Mouse (Mus musculus) right cerebral cortex, postnatal 25 days (tissue): ENCODE measurements around the gene Nufip2.

Experiments
- DNase-seq: peaks from one replicate; pipeline ENCODE4 v3.0.0; 2022

The Nufip2 gene

DNA sequence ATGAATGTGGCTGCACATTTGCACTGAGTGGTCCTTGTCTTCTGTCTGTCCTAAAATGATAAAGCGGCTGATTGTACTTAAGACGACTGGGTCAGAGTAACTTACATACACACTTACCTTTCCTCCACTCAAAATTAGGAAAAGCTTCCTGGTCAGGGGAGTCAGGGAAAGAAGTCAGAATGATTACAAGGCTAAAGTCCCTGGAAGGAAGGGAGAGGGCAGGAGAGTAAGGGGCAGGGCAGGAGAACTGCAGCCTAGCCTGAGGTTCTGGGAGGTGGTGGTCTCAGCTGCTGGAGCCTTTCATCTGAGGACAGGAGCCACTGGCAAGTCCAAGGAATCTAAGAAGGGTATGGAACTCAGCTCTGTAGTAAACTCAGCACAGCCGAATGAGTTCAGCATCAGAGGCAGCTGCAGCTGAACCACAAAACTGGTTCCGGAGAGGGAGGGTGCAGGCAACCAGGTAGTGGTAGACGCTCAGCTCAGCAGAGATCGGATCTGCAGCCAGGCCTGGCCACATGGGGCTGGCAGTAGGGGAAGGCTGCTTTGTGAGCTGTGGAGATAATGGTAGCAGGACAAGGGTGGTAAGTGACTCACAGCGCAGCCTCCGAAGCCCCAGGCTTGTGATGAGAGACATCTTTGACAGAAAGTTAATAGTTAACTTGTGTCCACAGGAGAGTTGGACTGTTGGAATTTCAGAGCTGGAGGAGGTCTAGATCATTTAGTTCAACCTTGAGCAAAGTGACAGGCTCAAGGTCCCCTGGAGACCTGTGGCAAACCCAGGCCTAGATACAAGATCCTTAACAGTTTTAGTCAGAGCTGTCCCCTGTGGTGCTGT, 86.1 kb downstream of the Nufip2 start:
- no peak for DNase-seq

- no peak for DNase-seq
These were observed 89.9 kb downstream of the Nufip2 start for GRCm38 (mm10) chr11:77775701-77776400.

GRCm38 (mm10) chr11:77777436-77777835, 91.5 kb downstream of the Nufip2 start:
- no peak for DNase-seq

- no peak for DNase-seq
These were observed 92.0 kb downstream of the Nufip2 start for GRCm38 (mm10) chr11:77777937-77778336.

- no peak for DNase-seq
These were observed 93.3 kb downstream of the Nufip2 start for GRCm38 (mm10) chr11:77779240-77779639.

DNA sequence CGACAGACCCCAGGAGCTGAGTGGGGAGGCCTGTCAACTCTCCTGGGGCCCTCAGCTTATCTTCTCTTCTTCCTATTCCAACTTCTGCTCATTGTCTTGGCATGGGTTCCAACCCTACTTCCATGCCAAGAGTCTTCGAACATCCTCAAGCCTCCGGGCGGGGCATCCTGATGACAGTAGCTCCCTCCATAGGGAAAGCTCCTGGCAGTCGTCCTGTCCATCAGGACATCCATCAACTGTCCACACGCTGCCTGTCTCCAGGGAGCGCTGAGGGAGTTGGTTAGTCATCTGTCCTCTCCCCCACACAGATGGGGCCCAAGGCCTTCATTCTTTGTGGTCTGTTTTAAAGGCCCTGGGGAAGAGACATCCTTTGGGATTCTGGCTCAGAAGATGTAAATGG, 95.1 kb downstream of the Nufip2 start:
- DNase-seq, result no peak

DNA sequence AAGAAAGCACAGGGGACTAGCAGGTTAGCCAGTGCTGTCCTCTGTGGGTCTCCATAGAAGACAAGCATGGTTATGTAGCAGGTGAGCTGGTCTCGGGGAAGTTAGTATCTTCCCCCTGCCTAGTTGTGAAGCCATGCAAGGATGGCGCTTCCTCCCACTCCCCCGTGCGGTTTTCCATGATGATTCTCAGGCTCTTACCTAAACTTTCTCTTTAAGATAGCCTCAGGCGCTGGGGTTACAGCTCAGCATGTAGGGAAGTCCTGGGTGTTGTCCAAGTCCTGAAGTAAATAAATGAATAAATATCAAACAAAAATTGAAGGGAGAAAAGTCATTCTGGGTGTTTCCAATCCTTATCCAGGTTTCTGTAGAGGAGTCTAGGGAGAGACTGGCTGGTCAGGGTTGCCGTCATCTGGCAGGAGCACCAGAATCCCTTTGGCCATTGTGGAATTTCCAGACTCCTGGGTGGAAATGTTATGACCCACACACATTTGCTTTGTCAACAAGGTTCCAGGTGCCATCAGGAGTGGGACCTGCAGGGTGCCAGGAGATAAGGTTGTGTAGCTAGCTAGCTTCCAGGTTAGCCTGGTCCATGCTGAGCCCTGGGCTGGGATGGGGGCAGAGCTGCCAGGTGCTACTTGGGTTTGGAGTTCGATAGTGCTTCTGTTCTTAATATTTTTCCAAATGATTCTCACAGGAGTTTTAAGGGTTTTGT, 96.3 kb downstream of the Nufip2 start:
- no peak for DNase-seq

DNA sequence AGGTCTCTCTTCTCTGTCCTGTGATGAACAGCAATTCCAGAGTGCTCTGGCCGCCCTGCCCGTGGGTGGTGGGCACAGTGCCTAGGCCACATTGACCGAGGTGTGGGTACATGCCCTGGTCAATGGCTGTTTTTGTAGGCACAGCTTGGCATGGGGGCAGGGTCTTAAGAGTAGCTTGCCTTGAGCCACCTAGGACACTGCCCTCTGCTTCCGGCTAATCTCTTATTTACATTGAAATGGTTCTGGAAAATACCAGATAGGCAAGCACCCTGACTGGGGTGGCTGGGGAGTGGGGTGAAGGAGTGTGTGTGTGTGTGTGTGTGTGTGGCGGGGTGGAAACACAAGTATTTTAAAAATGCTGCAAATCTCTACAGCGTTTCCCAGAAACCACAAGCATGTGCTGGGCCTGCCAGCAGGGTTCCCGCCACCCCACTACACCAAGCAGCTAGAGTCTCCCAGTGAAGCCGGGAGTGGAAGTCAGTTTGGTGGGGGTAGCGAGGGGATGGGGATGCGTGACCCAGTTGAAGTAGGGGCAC, 97.3 kb downstream of the Nufip2 start:
- DNase-seq, result no peak

- DNase-seq, result no peak
These were observed 98.0 kb downstream of the Nufip2 start for GRCm38 (mm10) chr11:77783747-77784646.

GRCm38 (mm10) chr11:77784894-77785293, 98.9 kb downstream of the Nufip2 start:
- DNase-seq, result no peak

- DNase-seq, result no peak
These were observed 99.4 kb downstream of the Nufip2 start for GRCm38 (mm10) chr11:77785396-77785767.

DNA sequence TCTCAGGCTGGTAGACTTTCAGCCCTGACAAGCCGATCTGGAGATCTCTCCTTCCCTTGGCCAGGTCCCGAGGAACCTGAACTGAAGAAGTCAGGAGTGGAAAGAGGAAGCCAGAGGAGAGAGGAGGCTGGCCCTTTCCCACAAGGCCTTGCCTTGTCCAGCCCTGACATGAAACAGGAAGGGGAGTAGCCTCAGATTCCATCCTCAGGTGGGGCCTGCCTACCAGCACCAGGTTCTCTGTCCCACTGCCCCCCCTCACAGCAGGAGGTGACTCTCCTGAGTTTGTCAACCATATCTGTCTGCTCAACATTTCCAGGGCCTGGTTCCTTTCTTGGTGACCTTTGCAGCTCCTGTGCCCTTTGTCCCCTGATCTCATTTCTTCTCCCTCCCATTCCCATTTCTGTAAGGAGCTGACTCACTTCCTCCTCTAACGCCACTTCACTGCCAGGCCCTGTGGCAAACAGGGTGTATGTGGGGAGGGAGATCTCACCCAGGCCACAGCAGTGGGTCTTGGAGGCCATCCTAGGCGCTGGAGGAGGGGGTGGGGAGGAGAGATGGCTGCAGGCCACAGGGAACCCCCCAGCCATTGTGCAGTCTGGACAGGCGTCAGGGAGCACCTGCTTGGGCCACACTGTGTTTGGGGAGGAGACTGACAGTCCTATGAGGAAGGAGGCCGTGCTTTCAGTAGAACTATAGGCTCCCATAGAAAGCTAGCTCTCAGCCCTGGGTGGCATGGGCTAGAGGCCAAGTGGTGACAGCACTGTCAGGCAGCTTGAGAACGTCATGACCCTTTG, 100.0 kb downstream of the Nufip2 start:
- DNase-seq, result no peak

DNA sequence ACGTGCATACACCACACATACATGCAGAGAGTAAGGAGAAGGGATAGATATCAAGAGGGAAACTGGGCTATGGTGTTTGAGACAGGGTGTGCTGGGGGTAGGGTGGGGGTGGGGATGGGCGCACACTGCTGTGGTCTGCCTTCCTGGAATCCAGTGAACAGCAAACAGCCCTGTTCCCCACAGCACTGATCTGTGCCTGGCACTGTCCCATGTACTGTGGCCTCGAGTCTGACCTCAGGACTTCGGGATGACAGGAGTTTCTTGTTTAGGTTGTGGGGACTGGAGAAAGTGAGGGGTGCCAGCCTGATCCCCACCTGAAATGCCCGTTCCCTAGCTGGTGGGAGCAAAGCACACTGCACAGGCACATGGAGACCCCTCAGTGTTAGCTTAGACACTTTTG, 101.8 kb downstream of the Nufip2 start, which contains the start of gene Gm10277:
TSS of gene Gm10277 (minus strand) at position 41 of the 400 bp plus-strand sequence.
- no peak for DNase-seq

- no peak for DNase-seq
These were observed 103.6 kb downstream of the Nufip2 start for GRCm38 (mm10) chr11:77789512-77789911.

GRCm38 (mm10) chr11:77790286-77790685, 104.3 kb downstream of the Nufip2 start:
- no peak for DNase-seq

- DNase-seq, result no peak
These were observed 105.3 kb downstream of the Nufip2 start for GRCm38 (mm10) chr11:77791241-77791727.
